Mouse (Mus musculus): Measurements from ENCODE around the gene Zfhx3. TPM values are rescaled to one million over a fixed set of nuclear protein-coding genes. Genes with fewer than 3 reads are reported as not detected.

Zfhx3 gene
- polyA plus RNA-seq, 1 experiment from 2014 or later = 19.8 TPM

DNA sequence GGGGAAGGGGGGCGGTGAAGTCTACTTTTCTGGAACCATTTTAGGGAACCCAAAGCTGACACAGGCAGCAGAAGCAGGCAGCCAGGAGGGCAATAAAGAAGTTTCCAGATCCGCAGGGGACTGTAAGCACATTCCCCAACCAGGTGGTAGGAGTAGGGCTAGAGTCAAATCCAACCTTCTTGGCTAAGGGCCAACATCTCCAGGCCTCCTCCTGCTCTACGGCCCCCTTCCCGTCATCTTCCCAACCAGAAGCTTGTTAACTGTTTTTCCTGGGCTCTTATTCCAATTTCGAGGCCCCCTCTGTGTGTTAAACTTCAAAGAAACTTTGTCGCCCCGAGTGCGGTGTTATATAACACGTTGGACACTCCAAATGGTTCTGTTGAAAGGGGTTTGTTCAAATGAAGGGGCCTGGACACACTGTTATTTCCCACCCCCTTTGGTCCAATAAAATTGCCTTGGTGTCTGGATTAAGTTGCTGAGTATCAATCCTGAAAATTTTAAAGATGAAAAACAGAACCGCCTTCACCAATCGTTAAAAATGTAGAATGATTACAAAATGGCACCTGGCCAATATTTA is 729.6 kb downstream of the Zfhx3 start:
- no peak overlapping the region for H3K27ac ChIP-seq (ENCODE audit: low read depth)
- no peak for DNase-seq
- no peak for ATAC-seq (ENCODE audit: insufficient read depth)
- WGBS = 73% methylated on average over 11 of the region's 11 CpGs
- H3K4me3 ChIP-seq (ENCODE audit: low read depth, low read length) = no peak overlapping the region
- no peaks in the 10 kb centered on the region for H3K9me3 ChIP-seq (ENCODE audit: low read depth, low read length)
- 0 out of 2 replicates have a peak, but pooled peaks cover 2% of the 10 kb centered on the region for H3K4me1 ChIP-seq (ENCODE audit: insufficient read depth)
- H3K9ac ChIP-seq = no peak overlapping the region
- H3K27me3 ChIP-seq (ENCODE audit: insufficient read depth, low read length) = no peaks in the 10 kb centered on the region
- H3K36me3 ChIP-seq (ENCODE audit: insufficient read depth) = no peaks in the 10 kb centered on the region
- TF ChIP-seq CTCF (IDR thresholded peaks at IDR 0.05; ENCODE audit: low read depth) = no peak
- H3K4me2 ChIP-seq = no peak overlapping the region

DNA sequence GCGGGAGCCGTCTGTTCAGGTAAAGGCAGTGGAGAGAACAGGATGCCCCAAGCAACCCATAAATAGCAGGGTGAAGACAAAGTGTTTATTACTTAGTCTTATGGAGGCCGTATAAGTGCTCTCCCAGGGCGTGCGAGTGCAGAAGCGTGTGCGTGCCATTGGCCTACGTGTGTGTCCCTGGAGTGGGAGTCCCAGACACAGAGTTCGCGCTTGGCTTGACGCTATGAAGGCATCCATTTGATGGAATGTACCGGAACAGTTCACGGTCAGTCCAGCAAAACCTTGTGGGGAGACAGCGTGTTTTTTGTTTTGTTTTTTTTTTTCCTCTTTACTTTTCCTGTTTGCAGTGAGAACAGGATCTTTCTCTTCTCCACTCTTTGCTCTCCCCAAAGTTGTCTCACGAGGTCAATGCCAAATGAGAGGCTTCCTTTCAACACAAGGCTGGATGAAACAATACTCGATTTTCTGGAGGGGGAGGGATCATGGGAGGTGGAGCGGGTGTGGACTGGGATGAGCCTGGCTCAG is 732.6 kb downstream of the Zfhx3 start:
- 77% methylated on average over 17 of the region's 17 CpGs for WGBS
- TF ChIP-seq CTCF (IDR thresholded peaks at IDR 0.05; ENCODE audit: low read depth) = no peak
- 0 out of 2 replicates have a peak, but pooled peaks cover 2% of the 10 kb centered on the region for H3K4me1 ChIP-seq (ENCODE audit: insufficient read depth)
- no peak overlapping the region for H3K4me3 ChIP-seq (ENCODE audit: low read depth, low read length)
- no peak overlapping the region for H3K27ac ChIP-seq (ENCODE audit: low read depth)
- no peaks in the 10 kb centered on the region for H3K27me3 ChIP-seq (ENCODE audit: insufficient read depth, low read length)
- no peak overlapping the region for H3K4me2 ChIP-seq
- no peak for DNase-seq
- no peaks in the 10 kb centered on the region for H3K9me3 ChIP-seq (ENCODE audit: low read depth, low read length)
- H3K9ac ChIP-seq = no peak overlapping the region
- no peak for ATAC-seq (ENCODE audit: insufficient read depth)
- no peaks in the 10 kb centered on the region for H3K36me3 ChIP-seq (ENCODE audit: insufficient read depth)

DNA sequence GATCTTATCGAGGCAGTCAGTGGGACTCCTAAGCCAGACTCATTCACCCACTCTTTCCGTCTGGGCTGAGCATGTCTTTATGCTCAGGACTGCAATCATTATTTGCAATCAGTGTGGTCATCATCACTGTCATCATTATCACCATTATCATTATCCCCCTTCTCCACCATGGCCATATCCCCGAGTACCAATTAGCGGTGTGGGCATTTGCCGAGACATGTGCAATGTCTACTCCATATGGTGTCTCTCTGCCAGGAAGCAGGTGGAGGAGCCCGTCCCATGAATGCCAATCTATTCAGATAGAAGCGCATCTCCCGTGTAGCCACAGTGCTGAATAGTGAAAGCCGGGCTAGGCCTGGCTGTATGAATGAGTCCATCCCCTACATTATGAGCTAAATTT is 747.2 kb downstream of the Zfhx3 start:
- WGBS = 89% methylated on average over 9 of the region's 9 CpGs
- TF ChIP-seq CTCF (IDR thresholded peaks at IDR 0.05; ENCODE audit: low read depth) = no peak
- peaks cover 12% of the 10 kb centered on the region; the same call in 1 of the 2 replicates for H3K4me1 ChIP-seq (ENCODE audit: insufficient read depth)

DNA sequence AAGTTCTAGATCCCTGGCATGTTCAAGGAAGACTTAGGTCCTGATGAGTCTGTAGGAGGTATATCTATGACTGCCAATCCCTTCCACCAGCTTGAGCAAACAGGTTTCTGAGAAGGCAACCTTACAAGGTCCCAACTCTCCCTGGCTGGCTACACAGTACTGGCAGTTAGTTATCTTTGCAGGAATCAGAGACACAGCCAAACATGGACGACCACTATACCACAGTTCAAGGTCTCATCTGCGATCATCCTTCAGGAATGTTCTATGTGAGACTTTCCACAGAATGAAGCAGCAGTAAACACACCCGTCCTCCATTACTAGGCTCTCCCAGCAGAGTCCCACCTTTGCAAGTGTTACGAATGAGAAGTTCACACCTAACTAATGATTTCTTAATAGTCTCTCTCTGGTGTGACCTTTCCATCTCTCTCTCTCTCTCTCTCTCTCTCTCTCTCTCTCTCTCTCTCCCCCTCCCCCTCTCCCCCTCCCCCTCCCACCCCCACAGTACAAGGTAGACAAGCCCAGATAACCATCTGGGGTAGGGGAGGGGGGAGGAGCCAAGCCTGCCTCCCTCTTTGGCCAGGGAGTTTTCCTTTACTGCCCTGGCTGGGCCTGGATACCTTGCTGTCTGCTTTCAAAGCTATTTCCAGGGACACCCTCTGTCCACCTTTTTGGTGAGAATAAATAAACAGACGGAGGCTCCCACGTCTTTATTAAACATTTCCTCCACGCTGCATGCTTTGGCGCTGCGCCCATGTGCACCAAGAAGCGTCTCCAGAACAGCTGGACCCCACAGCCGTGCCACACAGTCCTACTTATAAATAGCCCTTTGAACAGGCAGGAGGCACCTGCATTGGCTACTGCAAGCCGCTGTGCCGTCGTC is 748.4 kb downstream of the Zfhx3 start:
- ATAC-seq (ENCODE audit: insufficient read depth) = no peak; the same call in 1 of the 2 replicates
- Histone ChIP-seq H3K36me3 (ENCODE audit: insufficient read depth) (no peaks in the 10 kb centered on the region), H3K4me1 (ENCODE audit: insufficient read depth) (peaks cover 15% of the 10 kb centered on the region; the same call in 1 of the 2 replicates), H3K27ac (ENCODE audit: low read depth) (peak overlapping the region; percentile 71; the same call in 1 of the 2 replicates), H3K4me2 (peak overlapping the region; percentile 69), H3K9ac (no peak overlapping the region; the same call in 1 of the 2 replicates), H3K27me3 (ENCODE audit: insufficient read depth, low read length) (peaks cover 14% of the 10 kb centered on the region; the same call in 1 of the 2 replicates), H3K4me3 (ENCODE audit: low read depth, low read length) (peak overlapping the region; percentile 15; the same call in 1 of the 2 replicates), H3K9me3 (ENCODE audit: low read depth, low read length) (no peaks in the 10 kb centered on the region)
- peak; percentile 73 for DNase-seq
- 17% methylated on average over 14 of the region's 14 CpGs for WGBS
- no peak for TF ChIP-seq CTCF (IDR thresholded peaks at IDR 0.05; ENCODE audit: low read depth)

More for the DNA sequence above, 747.2 kb downstream of the Zfhx3 start:
- Histone ChIP-seq H3K9me3 (ENCODE audit: low read depth, low read length) (no peaks in the 10 kb centered on the region), H3K4me3 (ENCODE audit: low read depth, low read length) (no peak overlapping the region), H3K27ac (ENCODE audit: low read depth) (no peak overlapping the region), H3K27me3 (ENCODE audit: insufficient read depth, low read length) (peaks cover 4% of the 10 kb centered on the region; the same call in 1 of the 2 replicates), H3K36me3 (ENCODE audit: insufficient read depth) (no peaks in the 10 kb centered on the region), H3K4me2 (no peak overlapping the region), H3K9ac (no peak overlapping the region)
- ATAC-seq (ENCODE audit: insufficient read depth) (no peak), DNase-seq (no peak)

DNA sequence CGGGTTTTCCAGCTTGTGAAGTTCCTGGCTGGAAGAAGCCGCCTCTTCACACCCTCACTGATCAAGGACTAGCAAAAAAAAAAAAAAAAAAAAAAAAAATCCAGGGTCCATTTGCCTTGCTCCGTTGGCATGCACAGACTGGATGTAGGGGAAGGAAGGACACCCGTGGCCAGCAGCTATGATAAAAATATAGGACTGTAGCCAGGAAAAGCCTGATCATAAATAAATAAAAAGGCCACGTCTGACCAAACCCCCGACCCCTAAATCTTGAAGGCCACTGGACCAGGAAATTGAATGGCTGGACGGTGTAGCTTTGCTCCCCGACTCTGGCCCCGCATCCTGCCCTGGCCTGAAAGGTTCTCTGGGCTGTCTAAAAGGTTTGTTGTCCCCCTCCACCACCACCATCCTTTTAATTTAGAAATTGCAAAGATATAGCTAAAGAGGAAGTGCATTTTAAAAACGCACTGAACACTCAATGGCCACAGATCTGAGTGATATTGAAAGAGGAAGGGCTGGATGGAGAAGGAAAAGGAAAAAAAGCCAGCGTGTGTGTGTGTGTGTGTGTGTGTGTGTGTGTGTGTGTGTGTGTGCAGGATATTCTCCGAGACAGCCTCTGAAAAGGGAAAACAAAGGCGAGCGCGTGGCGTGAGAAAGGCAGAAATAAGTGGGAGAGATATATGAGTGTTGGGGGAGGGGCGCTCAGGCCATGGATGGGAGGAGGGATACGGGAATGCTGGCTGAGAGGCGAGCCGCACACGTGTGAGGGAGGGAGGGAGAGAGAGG is 749.2 kb downstream of the Zfhx3 start:
- Histone ChIP-seq H3K9ac (peak overlapping the region; percentile 17; the same call in 1 of the 2 replicates), H3K4me2 (peak overlapping the region; percentile 69), H3K4me3 (ENCODE audit: low read depth, low read length) (peak overlapping the region; percentile 15), H3K36me3 (ENCODE audit: insufficient read depth) (no peaks in the 10 kb centered on the region), H3K27me3 (ENCODE audit: insufficient read depth, low read length) (peaks cover 22% of the 10 kb centered on the region; the same call in 1 of the 2 replicates), H3K9me3 (ENCODE audit: low read depth, low read length) (no peaks in the 10 kb centered on the region), H3K4me1 (ENCODE audit: insufficient read depth) (peaks cover 18% of the 10 kb centered on the region; the same call in 1 of the 2 replicates), H3K27ac (ENCODE audit: low read depth) (peak overlapping the region; percentile 71)
- DNase-seq (peak; percentile 79), ATAC-seq (ENCODE audit: insufficient read depth) (no peak)
- no peak for TF ChIP-seq CTCF (IDR thresholded peaks at IDR 0.05; ENCODE audit: low read depth)
- 2% methylated on average over 21 of the region's 21 CpGs for WGBS

DNA sequence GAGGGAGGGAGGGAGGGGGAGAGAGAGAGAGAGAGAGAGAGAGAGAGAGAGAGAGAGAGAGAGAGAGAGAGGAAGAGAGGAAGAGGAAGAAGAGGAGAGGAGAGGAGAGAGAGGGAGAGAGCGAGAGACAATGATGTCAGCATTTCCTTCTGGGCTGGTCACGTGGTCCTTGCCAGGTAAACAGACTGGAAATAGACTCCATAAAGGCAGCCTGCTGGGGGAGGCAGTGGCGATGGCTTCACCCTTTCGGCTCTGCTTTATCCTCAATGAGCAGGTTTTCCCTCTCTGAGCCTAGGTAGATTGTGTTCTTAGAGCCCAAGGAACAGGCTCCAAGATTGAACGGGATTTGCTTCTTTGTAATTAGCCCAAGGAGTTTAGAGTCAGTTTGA is 749.8 kb downstream of the Zfhx3 start:
- ATAC-seq (ENCODE audit: insufficient read depth) (0 out of 2 replicates have a peak, but pooled peaks have one; percentile 27), DNase-seq (peak; percentile 71)
- H3K9ac ChIP-seq = no peak overlapping the region
- peaks cover 21% of the 10 kb centered on the region; the same call in 1 of the 2 replicates for H3K4me1 ChIP-seq (ENCODE audit: insufficient read depth)
- WGBS = 0% methylated on average over 5 of the region's 5 CpGs
- H3K4me3 ChIP-seq (ENCODE audit: low read depth, low read length) = peak overlapping the region; percentile 15
- H3K4me2 ChIP-seq = peak overlapping the region; percentile 69
- H3K27ac ChIP-seq (ENCODE audit: low read depth) = no peak overlapping the region; the same call in 1 of the 2 replicates
- H3K36me3 ChIP-seq (ENCODE audit: insufficient read depth) = no peaks in the 10 kb centered on the region
- no peaks in the 10 kb centered on the region for H3K9me3 ChIP-seq (ENCODE audit: low read depth, low read length)
- no peak for TF ChIP-seq CTCF (IDR thresholded peaks at IDR 0.05; ENCODE audit: low read depth)
- peaks cover 28% of the 10 kb centered on the region for H3K27me3 ChIP-seq (ENCODE audit: insufficient read depth, low read length)

All from lung, embryonic 14.5 days (tissue).